In the genomic region with DNA sequence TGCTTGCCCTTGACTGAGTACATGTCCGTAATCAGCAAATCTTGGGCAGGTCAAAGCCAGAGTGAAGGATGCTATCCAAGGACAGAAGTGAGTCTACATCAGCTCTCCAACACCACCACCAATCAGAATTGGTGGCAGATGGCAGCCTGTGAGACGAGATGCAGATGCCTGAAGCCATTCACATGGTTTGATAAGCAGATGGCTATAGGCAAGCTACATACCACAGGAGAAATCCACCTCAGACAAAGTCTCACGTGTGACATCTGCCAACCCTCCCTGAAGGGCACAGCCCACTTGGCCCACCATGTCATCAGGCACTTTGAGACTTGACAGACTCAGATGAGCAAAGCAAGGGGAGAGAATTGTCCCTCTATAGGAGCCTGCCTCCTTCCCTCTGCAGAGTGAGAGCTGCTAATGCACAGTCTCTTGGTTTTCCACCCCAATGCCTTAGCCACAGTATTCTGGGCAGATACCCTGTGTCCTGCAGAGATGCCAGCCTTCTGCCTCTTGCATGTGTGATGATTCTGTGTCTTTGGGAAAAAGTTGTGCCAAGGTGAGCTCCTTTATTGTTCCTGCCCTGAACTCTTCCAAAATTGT, we compare ENCODE assay signal across 23 mouse cellular contexts.
A peak's percentile ranks its signal among the peaks of the same experiment; 100 is the strongest.
DNase-seq lines count a peak whose midpoint lies in the region; TF ChIP-seq lines count a peak whose summit lies in the region.
"Had no signal": no experiment of that assay in that cellular context is flagged by ENCODE, and none has a peak within 500 bp of the region (broad histone marks: within the 10 kb centered on the region; RNA-seq: fewer than 3 reads in every experiment).

No protein-coding gene starts in this region.

- H3K4me3 ChIP-seq in layer of hippocampus, adult 2 months = no peak overlapping the region
- H3K4me3 ChIP-seq: heart, embryonic 13.5 days; limb, embryonic 15.5 days; megakaryocyte, embryonic 14.5 days; midbrain, embryonic 13.5 days; neural tube, embryonic 12.5 days had no signal

- DNase-seq in layer of hippocampus, adult 2 months (ENCODE audit: low spot score in 2 of 2) = no peak
- no peak for DNase-seq in layer of hippocampus, postnatal 10 days (ENCODE audit: low spot score in 2 of 2)
- DNase-seq in cerebellum, adult 11 months = peak; percentile 57
- DNase-seq in cerebellum, adult 8-10 months = peak; percentile 65
- peak; percentile 68 to 74 for DNase-seq in cerebellum, postnatal 36 days
- no peak for DNase-seq in kidney, postnatal 14 days
- no peak for DNase-seq in thymus, postnatal 0 days (ENCODE audit: low spot score)
- DNase-seq: adrenal gland, adult 2 months; gastrocnemius, postnatal 10 days; heart, adult 18-20 months; heart, postnatal 14 days; kidney, postnatal 36 days; lung, embryonic 14.5 days; right cerebral cortex, postnatal 14 days; spleen, adult 18-20 months; thymus, postnatal 36 days had no signal

- TF ChIP-seq CTCF in layer of hippocampus, adult 2 months (conservative IDR thresholded peaks at IDR 0.05) = no peak

- peak overlapping the region; percentile 72 for H3K27ac ChIP-seq in layer of hippocampus, adult 2 months
- H3K27ac ChIP-seq: heart, embryonic 13.5 days; hindbrain, embryonic 14.5 days; limb, embryonic 15.5 days; liver, embryonic 14.5 days; midbrain, embryonic 13.5 days; neural tube, embryonic 12.5 days had no signal

Comparison
In these comparisons a context has a peak if more than half of its experiments do, and no peak if none do; other contexts are left out.
1. DNase-seq: peak in cerebellum, adult 11 months (single experiment), cerebellum, adult 8-10 months (single experiment) and cerebellum, postnatal 36 days (2 of 2); none in layer of hippocampus, adult 2 months (0 of 2), layer of hippocampus, postnatal 10 days (0 of 2), kidney, postnatal 14 days (single experiment) and thymus, postnatal 0 days (single experiment).